Mouse (Mus musculus): Measurements from ENCODE around the gene S100a7a.
A peak's percentile ranks its signal among the peaks of the same experiment; 100 is the strongest.

The S100a7a gene

DNA sequence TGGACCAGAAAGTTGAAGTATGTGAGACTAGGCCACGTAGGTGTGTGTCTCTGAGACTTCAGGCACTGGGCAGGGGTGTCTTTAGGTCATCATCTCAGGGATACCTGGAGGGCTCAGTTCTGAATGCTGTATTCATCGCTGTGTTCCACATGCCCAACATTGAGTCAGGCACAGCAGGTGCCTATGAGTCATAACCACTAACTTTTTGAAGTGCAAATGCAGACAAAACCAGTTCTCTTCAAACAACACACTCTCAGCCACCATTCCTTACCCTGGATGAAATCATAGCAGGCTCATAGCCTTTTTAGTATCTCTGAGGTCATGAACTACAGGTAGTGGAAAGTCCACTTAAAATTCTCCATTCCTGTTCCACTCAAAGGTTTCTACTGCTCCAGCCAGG is 24.5 kb upstream of the S100a7a start:
- peak in 1 of 2 experiments; percentile 26 for DNase-seq

- DNase-seq, result no peak
Observed at GRCm38 (mm10) chr3:90631984-90632383, 21.8 kb upstream of the S100a7a start.

- DNase-seq, result no peak
Observed at GRCm38 (mm10) chr3:90638511-90639275, 15.1 kb upstream of the S100a7a start.

DNA sequence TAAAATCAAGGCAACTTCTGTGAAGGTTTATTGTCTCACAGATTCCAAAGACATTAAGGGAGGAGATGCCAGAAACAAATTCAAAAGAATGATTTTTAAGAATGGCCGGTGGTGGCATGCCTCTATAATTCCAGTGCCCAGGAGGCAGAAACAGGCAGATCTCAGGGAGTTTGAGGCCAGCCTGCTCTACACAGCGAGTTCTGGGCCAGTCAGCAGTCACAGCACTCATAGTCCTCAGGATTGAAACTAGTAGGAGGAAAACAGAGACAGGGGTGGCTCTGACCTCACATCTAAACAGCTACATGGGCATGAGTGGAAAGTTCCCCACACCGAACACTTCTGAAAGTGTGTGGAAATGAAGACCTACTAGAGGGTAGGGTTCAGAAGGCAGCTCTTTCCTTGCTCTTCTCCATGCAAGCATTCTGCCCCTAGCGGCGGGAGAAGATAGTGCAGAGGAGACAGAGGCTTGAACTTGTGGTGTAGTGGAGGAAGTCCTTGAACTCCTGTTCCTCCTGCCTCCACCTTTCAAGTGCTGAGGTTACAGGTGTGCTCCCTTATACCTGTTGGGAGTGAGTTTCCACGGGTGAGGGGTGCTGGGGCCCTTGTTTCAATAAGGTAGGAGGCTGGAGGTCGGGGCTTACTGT is 14.2 kb upstream of the S100a7a start:
- peak in 1 of 2 experiments; percentile 20 for DNase-seq

- no peak for DNase-seq
Observed at GRCm38 (mm10) chr3:90640981-90641380, 12.8 kb upstream of the S100a7a start.

- peak; percentile 54 to 59 for DNase-seq
Observed at GRCm38 (mm10) chr3:90644220-90644619, 9.6 kb upstream of the S100a7a start.

- no peak for DNase-seq
Observed at GRCm38 (mm10) chr3:90647291-90647690, 6.5 kb upstream of the S100a7a start.

GRCm38 (mm10) chr3:90648981-90649380 is 4.8 kb upstream of the S100a7a start:
- DNase-seq, result no peak

GRCm38 (mm10) chr3:90649832-90650231 is 4.0 kb upstream of the S100a7a start:
- DNase-seq, result no peak

DNA sequence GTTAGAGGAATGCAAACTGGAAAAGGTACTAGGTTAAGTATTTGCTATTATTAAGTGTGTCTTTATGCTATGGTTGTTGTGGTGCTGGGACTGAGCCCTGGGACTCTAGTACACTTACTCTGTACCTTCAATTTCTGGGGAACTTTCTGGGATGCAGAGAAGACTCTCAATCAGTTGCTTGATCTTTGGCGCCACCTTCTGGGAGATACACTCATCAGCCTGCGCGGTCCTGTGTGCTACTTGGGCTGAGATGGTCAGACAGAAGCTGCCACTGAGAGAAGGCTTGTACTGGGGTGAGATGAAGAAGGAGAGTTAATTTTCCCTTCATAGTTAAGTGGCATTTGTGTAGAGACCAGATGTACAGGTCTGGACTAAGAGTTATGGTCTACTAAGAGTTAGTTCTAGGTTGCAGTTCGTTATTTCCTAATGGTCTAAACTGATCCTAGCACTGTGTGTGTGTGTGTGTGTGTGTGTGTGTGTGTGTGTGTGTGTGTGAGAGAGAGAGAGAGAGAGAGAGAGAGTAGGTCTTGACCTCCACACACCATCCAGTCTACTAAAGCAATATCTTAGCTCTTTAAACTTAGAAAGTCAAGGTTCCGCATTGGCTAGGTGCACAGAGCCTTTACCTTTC is 824 bp upstream of the S100a7a start:
- peak; percentile 52 to 60 for DNase-seq

- no peak for DNase-seq
Observed at GRCm38 (mm10) chr3:90657405-90657804, 3.6 kb downstream of the S100a7a start.

GRCm38 (mm10) chr3:90659364-90660044 is 5.7 kb downstream of the S100a7a start:
- no peak for DNase-seq

DNA sequence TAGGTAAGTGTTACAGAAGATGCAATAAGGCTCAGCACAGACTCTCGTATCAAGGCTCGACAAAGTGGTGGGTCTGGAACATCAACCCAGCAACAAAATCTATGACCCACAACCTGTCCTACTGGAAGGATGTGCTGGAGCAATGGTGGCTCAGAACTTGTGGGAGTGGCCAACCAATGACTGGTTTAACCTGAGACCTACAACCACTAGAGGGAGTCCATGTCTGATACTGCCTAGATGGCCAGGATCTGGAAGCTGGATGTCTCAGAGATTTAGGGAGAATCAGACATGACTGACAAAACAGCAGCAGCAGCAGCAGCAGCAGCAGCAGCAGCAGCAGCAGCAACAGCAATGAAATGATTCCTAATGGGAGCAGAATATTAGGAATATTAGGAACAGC is 10.4 kb downstream of the S100a7a start:
- DNase-seq, result peak in 1 of 2 experiments; percentile 26

DNA sequence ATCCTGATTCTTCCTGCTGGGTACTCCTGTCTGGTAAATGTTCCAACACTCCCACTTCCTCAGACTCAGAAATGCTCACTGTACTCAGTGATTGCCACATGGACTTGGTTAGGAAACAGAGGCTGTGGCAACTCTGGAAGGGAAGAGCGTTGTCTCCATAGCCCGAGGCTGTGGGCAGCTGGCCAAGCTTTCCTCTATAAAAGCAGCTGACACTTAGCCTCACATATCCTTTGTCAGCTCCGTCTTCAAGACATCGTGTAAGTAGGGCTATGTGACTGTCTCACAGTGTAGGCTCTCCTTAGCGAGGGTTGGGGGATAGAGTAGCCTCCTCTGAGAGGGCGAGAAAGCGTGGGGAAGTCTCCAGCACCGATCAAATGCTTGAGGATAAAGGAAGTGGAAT is 15.0 kb downstream of the S100a7a start, which contains the start of gene S100a8:
Gene S100a8, plus strand, starts transcription at position 133 of the 400 bp plus-strand sequence.
- DNase-seq, result peak; percentile 37 to 39

DNA sequence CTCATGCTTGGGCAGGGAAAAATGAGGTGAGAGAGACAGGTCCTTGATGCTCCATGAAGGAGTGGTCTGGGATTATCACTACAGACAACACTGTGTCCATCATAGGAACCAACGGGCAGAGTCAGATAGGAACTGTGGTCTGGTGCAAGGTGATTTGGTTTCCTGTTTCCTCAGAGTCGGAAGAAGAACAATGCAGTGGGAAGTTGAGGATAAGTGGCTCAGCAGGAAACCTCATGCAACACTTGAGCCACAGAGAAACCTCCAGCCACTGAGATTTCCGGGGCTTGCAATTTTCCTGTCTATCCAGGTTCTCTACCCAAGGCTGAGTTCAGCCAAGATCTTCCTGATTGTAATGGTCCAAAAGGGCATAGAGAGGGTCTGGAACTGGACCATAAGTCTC is 24.8 kb downstream of the S100a7a start:
- DNase-seq, result no peak

DNA sequence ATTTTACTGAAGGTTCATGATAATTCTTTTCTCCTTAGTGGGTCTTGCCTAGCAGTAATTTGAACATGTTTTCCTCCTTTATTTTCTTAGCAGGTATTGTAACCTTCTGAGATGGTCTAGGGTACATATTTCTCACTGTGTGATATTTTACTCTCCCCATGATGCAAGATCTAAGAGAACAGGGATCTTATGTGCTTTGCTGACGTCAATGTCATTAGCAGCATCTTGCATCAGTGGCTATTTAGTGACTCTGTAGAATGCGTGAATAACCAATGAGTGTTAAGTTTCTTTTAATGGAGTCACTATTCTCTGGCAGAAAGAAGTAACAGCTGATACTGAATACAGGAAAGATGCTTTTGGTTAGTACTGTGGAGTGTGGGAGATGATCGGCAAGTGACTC is 30.1 kb downstream of the S100a7a start:
- no peak for DNase-seq

- DNase-seq, result no peak
Observed at GRCm38 (mm10) chr3:90686835-90687234, 33.0 kb downstream of the S100a7a start.

DNA sequence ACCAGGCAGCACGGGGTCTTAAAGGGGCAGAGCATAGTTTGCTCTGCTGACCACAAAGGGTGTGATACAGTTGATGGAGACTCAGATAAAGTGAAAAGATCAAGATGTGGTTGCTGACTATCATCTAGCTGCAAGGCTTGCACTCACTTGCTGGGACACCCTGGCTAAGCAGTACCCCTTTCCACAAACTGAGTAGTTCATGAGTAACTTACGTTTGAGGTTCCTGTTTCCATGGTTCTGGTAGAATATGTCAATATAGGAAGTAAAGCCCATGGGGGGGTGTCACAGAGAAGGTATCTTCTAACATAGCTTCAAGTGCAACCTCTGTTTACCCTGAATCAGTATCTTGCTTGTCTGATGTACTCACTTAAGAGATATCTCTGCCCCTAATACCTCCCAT is 39.7 kb downstream of the S100a7a start:
- DNase-seq, result no peak

GRCm38 (mm10) chr3:90695613-90696012 is 41.8 kb downstream of the S100a7a start, which contains the start of gene S100a9:
S100a9 (minus strand) TSS chr3:90695721.
- DNase-seq, result no peak

DNA sequence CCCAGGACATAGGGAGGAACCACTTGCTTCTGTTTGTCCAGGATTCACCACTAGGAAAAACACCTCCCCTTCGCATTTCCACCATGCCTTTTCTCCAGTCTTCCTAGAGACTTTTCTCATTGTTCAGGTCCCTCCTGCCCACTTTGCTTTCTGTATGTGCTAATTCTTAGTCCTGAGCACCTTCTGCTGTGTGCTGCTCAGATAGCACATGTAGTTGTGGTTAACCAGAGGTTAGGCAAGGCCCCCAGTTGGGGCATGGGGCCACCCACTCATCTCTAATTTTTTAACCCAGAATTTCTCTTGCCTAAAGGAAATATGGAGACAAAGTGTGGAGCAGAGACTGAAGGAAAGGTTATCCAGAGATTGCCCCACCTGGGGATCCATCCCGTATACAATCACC is 48.4 kb downstream of the S100a7a start:
- no peak for DNase-seq
